Mouse (Mus musculus): ENCODE measurements around the gene Fermt3. TPM values are rescaled to one million over a fixed set of nuclear protein-coding genes. Genes with fewer than 3 reads are reported as not detected.
A peak's percentile ranks its signal among the peaks of the same experiment; 100 is the strongest.
"Not testable (repeated sequence)": the region's sequence is repeated elsewhere in the genome, so short reads cannot be mapped to it uniquely, and the experiment has no call there.

The Fermt3 gene
- polyA plus RNA-seq, 1 experiment = 5.5 TPM

DNA sequence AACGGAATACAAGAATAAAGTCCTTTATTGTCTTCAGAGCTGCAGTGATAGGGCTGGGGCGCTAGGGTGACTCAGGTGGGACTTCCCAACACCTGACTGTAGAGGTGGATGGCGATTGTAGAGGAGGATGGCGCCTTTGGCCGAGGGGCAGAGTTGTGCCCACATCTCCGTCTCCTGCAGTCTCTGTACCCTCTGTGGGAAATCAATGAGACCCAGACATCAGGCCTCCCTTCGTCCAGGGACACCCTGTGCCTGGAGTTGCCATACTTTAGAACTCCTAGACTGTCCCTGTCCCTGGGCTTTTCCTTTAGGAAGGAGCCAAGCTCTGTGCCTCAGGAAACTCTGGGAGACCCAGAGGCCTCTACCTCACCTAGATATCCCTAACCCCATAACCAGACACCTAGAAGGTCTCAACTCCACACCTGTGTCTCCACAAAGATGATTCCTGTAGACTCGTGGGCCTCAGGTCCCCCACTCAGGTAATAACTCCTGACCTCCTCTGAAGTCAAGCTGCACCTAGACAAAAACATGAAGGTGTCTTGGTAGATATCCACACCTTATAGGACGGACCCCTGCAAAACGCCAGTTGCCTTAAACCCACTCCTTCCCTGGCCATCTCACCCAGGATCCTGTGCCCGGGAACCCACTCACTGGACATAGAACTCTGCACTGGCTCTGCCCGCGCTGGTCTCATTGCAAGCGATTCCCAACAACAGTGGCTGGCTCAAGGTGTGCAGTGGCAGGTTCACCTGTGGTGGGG is 26.1 kb downstream of the Fermt3 start:
- no peak for DNase-seq (ENCODE audit: extremely low spot score in 1 of 2, low spot score in 1 of 2)

DNA sequence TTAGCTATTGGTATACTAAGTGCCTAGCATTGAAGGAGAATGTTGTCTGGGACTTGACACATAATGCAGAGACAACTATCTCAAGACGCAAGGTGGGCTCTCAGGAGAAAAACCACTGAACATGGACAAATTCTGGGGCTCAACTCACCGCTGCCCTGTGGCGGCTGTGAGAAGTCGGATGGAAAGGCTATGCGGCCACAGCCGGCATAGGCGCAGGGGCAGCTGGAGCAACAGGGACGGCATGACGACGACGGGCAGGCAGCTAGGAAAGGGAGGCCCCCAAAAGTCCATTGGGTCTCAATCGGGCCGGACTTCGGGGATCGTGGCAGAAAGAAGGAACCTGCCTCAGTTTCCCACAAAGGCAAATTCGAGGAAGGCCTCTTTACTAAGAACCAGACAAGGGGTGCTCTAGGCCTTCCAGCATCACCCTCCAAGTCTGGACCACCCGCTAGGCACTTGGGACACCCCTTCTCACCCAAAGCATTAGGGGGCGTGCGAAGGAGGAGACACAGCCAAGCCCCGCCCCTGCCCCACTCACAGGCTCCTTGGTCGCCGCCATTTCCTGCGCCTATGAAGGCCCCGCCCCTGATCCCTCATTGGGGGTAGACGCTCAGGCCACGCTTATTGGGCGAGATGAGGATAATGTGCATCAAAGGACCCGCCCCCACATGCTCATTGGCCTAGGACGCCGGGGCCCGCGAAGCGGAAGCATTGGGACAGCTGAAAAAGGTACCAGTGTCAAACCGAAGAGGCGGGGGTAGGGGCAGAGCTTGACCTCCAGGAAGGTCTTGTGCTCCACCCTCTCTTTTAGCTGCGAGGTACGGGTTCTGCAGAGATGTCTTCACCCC is 27.0 kb downstream of the Fermt3 start, which contains the start of gene Dnajc4:
Dnajc4 (minus strand) TSS at position 562 of the 848 bp plus-strand sequence.
- DNase-seq (ENCODE audit: extremely low spot score in 1 of 2, low spot score in 1 of 2) = peak; percentile 95 to 96

DNA sequence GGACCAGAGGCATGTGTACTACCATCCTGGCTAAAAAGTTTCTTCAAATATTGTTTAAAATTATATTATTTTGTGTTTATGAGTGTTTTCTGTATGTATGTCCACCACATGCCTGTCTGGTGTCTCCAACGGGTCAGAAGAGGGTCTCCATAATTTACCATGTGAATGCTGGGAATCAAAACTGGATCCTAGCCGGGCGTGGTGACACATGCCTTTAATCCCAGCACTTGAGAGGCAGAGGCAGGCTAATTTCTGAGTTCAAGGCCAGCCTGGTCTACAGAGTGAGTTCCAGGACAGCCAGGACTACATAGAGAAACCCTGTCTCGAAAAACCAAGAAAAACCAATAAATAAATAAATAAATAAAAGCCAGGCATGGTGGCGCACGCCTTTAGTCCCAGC is 28.1 kb downstream of the Fermt3 start:
- not testable (repeated sequence) for DNase-seq (ENCODE audit: extremely low spot score in 1 of 2, low spot score in 1 of 2)

DNA sequence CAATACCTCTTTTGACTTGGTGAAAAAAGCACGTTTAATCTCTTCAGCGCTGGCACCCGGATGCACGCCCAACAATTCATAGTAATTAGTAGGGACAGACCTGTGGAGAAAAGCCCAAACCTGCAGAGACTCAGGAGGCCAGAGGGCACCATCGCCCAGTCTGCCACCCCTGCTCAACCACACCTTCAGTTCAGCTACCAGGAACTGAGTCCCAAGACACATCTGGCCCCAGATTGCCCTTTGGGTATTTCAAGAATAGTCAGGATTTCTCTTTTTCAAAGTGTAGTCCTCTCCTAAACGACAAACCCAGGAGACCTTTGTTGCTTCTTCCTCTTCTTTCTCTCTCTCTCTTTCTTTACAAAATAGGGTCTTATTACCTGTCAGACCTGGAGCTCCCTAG is 28.6 kb downstream of the Fermt3 start:
- no peak for DNase-seq (ENCODE audit: extremely low spot score in 1 of 2, low spot score in 1 of 2)

DNA sequence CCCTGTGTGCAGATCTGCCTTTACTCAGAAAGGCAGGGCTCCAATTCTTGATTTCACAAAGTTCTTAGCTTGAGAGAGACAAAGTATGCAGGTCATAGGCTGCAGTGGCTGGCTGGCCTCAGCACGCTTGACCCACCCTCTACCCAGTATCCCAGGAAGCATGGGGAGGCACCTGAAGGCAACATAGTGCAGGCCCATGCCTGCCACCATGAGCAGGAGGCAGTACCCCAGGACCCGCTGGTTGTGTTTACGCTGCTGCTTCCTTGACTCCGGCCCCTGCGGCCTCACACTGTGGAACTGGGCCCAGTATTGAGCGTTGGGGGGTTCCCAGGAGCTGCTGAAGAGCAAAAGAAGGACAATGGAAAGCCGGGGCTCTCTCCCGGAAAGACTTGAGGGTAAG is 30.0 kb downstream of the Fermt3 start:
- no peak for DNase-seq (ENCODE audit: extremely low spot score in 1 of 2, low spot score in 1 of 2)

DNA sequence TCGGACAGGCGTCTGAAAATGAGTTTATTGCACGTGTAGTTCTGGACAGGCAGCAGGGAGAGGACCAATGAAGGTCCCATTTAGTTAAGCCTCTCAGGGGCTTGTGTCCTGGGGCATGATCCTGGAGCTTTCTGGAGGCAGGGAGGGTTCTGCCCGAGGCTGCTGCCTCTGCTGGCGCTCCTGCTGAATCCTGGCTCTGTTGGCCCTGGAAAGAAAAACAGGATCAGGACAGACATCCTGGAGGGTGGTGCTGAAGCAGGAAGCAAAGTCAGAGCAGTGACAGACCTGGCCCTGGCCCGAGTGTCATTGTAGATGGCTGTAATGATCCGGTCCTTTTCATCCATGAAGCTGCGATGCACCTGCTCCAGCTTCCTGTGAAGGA is 31.4 kb downstream of the Fermt3 start:
- no peak for DNase-seq (ENCODE audit: extremely low spot score in 1 of 2, low spot score in 1 of 2)

DNA sequence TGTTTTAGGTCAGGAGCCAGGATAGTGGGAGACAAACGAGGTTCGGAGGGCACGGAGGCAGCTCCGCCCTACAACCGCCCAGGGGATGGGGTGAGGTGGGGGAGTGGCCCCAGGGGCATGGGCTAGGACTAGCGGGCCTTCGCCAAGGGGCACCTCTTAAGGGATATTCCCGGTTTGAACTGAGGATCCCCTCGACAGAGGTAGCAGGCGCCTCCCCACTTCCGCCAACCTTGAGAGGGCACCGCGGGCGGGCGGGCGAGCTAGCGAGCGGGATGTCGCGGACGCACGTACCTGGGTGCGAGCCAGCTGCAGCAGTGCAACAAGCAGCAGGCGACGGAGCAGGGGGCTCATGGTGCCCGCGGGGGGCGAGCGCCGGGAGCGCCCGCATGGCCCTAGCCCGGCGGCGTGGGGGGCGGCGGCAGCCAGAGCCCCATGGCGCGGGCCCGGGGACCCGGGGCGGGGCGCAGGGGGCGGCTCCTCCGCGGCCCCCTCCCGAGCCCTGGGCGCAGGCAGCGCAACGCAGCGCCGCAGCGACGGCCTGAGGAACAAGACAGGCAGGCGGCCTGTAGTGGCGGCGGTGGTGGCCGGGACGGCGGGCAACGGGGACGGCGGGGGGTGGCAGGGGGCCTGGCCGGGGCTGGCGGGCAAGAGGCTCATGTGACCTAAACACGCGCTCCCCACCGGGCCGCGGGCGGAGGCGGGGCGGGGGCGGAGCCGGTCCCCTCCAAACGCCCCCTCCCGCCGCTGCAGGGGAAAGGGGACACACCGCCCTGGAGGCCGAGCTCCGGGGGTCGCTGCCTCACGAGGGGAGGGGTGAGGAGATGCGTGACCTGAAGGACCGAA is 32.0 kb downstream of the Fermt3 start, which contains the start of gene Vegfb:
Vegfb (minus strand) TSS at position 591 of the 843 bp plus-strand sequence.
- DNase-seq (ENCODE audit: extremely low spot score in 1 of 2, low spot score in 1 of 2) = no peak

DNA sequence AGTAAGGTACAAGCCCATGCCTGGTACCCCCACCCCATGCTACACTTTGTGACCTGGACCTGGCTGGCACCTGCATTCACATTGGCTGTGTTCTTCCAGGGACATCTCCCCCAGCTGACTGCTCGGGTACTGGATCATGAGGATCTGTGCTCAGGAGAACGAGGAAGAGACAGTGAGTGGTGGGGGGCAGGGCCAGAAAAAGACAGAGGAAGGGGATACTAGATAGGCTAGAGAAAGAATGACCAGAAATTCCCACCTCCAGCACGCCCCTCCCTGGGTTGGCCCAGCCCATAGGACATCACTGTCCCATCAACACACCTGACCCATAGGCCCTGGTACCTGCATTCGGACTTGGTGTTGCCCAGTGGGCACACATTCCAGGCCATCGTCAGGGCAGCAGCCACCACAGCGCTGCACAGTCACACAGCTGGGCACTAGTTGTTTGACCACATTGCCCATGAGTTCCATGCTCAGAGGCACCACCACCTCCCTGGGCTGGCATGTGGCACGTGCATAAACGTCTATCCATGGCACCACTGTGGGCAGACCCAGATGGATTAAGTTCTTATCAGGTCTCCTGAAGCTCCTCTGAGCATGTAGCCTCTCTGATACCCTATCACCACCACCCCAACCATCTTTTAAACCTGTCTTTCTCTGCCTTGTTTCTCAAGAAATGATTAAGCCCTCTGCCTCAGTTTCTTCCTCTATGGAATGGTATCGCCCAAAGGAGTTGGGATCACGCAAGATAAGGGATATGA is 33.1 kb downstream of the Fermt3 start:
- no peak for DNase-seq (ENCODE audit: extremely low spot score in 1 of 2, low spot score in 1 of 2)

DNA sequence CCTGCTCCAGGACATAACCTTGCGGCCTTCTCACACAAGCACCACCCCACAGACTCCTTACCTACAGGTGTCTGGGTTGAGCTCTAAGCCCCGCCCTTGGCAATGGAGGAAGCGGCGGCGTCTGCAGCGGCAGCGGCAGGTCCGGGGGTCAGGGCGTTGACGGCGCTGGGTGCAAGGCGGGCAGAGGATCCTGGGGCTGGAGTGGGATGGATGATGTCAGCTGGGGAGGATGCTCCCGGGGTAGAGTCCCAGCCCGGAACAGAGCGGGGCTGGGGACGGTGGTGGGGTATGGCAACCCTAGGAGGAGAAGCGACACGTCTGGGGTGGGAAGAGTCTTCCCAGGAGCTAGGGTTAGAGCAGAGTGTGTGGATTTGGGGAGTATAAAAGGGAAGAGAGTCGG is 34.0 kb downstream of the Fermt3 start:
- no peak for DNase-seq (ENCODE audit: extremely low spot score in 1 of 2, low spot score in 1 of 2)

DNA sequence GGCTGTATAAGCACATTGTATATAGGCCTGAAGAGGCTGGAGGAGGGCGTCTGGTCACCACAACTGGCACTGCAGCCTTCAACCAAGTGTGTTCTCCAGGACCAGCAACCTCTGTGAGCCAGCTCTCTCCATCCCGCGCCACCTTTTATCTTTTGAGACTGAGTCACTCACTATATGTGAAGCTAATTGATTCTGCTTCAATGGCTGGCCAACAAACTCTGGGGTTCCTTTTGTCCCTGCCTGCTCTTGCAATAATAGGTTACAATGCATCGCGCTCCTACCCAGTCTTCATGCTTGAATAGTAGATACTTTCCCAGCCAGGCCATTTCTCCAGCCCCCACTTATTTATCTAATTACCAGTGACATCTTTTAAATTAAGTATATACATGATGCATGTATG is 35.6 kb downstream of the Fermt3 start:
- DNase-seq (ENCODE audit: extremely low spot score in 1 of 2, low spot score in 1 of 2) = no peak

DNA sequence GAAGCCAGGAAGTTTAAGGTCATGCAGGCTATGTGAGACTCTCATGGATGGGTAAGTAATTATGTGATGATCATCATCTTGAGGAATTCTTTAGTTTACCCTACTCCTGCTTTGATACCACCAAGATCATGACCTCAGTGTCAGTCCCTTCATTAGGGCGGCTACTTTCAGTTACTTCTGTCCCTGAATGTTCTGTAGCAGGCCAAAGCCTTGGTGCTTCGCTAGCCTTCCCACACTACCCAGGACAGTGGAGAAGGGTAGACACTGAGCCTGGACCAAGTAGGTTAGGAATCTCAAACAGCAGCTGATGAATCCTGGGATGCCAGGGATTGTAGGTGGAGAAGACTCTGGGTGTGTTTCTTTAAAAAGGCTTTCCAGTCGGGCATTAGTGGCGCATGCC is 37.8 kb downstream of the Fermt3 start:
- DNase-seq (ENCODE audit: extremely low spot score in 1 of 2, low spot score in 1 of 2) = no peak

DNA sequence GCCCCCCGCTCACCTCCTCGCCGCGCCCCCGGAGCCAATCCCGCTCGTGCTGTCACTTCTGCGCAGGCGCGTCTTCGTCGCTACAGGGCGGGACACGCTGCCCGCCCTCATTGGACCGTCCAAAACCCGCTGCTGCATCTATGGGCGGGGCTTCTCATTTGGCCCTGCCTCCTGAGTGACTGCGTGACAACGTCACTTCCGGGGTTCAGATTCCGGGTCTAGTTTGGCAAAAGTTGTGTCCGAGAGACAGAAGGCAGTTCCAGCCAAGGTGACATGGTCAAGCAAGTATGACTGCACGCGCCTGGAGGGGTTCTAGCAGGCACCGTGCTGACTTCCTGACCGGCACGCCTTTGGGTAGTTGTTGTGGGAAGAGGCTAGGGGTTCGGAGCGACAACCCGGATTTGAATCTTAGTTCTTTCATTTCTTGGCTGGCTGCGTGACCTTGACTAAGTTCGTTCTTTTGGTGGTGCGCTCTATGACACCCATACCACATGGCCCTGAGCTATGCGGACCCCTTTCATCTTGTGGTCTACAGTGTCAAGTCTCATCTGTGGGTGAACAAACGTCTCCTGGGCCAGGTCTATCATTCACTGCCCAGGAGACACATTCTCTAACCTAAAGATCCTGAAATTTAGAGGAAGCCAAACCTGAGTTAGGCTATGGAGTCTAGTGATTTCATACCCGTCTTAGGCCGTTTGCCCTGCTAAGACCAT is 38.7 kb downstream of the Fermt3 start, which contains the start of gene Fkbp2:
Fkbp2 (minus strand) TSS at position 121 of the 713 bp plus-strand sequence.
- peak; percentile 97 to 99 for DNase-seq (ENCODE audit: extremely low spot score in 1 of 2, low spot score in 1 of 2)

DNA sequence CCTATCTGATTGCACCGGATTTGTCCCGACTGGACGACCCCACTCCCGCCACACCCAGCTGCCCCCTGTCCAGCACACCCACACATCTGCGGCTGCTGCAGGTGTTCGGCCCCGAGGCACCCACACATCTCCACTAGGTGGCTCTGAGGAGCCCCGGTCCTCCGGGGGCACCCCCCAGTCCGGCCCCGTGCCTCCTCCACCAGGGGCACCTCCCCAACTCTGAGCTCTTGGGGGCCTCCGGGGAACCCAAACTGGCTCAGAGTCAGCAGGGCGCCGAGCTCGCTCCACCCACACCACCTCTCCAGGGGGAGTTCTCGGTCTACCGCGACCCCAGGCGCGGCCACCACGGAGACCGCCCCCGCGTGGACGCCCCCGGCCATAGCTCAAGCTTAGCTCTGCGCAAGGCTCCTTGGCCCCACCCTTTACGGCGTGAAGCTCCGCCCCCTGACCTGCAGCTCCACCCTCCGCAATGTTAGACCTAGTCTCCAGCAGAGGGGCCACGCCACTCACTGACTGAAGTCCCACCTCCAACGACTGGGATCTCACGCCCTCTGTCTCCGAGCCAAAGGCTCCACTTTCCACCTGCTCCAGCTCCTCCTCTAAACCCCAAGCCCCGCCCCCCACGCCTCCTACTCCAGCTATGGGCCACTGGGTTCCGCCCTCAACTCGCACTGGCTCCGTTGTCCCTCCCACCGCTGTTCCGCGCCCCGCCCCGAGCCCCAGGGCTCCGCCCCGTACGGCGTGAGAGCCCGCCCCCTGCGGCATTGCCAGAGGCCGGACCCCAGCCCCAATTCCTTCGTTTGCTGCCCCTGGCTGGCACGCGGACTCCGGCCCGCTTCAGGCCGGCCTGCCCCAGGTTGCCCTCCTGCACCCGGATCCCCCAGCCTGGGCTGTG is 39.5 kb downstream of the Fermt3 start:
- peak; percentile 99 for DNase-seq (ENCODE audit: extremely low spot score in 1 of 2, low spot score in 1 of 2)

DNA sequence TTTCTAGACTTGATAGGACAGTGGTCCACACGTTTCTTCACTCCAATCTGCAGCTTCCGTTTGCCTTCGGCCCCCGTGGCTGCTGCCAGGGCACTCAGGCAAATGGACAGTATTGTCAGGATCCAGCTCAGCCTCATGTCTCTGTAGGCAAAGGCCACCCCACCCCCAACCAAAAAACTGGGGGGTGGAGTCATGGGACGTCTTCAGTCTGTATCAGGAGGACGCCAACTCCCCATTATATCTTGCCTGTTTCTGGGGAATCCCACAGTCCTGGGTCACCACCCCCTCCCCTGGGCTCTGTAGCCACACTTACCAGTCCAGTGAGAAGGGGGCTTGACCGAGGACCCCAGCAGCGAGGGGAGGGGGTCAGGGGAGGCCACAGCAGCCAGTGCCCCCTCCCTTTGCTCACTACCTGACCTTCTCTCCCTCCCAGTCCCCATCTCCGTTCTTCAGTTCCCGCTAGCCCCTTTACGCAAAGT is 40.2 kb downstream of the Fermt3 start:
- DNase-seq (ENCODE audit: extremely low spot score in 1 of 2, low spot score in 1 of 2) = peak; percentile 56 to 62

DNA sequence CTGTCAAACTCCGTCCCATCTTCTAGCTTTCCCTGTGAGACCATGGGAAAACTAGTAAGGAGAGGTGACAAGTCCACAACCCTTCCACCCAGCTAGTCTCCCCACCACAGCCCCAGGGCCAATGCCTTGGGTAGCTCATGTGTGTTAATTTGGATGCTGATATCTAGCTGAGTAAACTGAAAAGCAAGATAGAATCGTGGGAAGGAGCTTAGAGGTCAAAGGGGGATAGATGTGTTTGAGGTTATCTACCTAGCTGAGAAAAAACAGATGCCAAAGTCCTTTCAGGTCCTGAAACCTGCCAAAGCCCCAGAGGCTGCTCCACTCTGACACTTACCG is 40.7 kb downstream of the Fermt3 start:
- no peak for DNase-seq (ENCODE audit: extremely low spot score in 1 of 2, low spot score in 1 of 2)

DNA sequence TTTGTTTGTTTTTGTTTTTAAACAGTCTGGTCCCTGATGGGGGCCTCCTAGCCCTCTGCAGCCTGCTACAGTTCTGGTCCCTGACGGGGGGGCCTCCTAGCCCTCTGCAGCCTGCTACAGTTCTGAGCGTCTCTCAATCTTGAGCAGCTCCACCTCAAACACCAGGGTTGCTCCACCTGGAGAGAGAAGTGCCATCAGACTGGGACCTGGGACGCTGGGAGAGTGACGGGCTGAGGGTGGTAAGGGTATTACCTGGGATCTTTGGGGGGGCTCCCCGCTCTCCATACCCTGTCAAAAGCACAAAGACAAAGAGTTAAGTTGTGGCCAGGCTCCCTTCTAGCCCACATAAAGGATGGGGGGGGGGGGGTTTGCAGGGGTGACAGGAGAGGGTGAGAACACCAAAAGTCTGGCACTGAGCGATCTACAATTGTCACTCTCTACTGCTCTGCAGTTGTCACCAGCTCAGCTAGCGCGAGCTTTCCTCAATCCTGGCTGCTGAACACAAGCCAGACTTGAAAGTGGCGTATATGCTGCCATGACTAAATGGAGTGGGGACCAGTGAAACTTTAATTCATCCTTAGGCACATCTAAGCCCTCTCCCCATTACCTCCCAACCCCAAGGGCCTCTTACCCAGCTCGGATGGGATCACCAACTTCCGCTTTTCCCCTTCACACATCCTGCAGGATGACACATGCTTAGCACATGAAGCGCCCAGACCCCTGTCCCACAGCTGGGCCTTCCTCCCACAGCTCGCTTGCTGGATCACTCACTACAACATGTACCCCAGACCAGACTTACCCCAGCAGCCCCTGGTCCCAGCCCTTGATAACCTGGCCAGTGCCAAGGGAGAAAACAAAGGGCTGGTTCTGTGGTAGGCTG is 41.3 kb downstream of the Fermt3 start:
- DNase-seq (ENCODE audit: extremely low spot score in 1 of 2, low spot score in 1 of 2) = no peak

Measured in frontal cortex, adult 2 months (tissue).